Mouse (Mus musculus): ENCODE measurements around the gene Slc2a9. TPM values are rescaled to one million over a fixed set of nuclear protein-coding genes. Genes with fewer than 3 reads are reported as not detected.

Slc2a9 gene
- polyA plus RNA-seq, 1 experiment = not detected

DNA sequence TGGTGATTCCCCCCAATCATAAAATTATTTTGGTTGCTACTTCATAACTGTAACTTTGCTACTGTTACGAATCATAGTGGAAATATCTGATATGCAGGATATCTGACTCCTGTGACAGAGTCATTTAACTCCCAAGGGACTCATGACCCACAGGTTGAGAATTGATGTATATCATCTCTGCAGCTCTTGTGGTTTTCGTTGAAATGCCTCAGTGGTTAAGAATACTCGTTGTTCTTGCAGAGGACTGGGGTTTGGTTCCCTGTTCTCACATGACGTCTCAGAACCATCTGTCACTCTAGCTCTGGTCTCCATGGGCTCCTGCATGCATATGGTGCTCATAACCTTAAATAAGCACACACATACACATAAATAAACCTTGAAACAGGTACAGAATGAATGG, 169.6 kb downstream of the Slc2a9 start:
- Histone ChIP-seq H3K4me1 (ENCODE audit: control insufficient read depth, insufficient read depth, low read length) (no peaks in the 10 kb centered on the region), H3K27me3 (ENCODE audit: control insufficient read depth, insufficient read depth, low read length, poor library complexity, severe bottlenecking) (no peaks in the 10 kb centered on the region; the same call in 1 of the 2 replicates), H3K9me3 (replicated peaks; ENCODE audit: control insufficient read depth, insufficient read depth, low read length, poor library complexity, severe bottlenecking) (no peaks in the 10 kb centered on the region), H3K27ac (ENCODE audit: insufficient read depth, low read length) (no peak overlapping the region), H3K9ac (ENCODE audit: low read depth, poor library complexity, severe bottlenecking) (no peak overlapping the region), H3K4me3 (ENCODE audit: low read depth, low read length) (no peak overlapping the region), H3K36me3 (ENCODE audit: control insufficient read depth, insufficient read depth, low read length, poor library complexity, severe bottlenecking) (no peaks in the 10 kb centered on the region)
- TF ChIP-seq CTCF (IDR thresholded peaks at IDR 0.05; ENCODE audit: low read depth, low read length) = no peak
- no peak for TF ChIP-seq POLR2A (IDR thresholded peaks at IDR 0.05; ENCODE audit: insufficient read depth, low read length)

DNA sequence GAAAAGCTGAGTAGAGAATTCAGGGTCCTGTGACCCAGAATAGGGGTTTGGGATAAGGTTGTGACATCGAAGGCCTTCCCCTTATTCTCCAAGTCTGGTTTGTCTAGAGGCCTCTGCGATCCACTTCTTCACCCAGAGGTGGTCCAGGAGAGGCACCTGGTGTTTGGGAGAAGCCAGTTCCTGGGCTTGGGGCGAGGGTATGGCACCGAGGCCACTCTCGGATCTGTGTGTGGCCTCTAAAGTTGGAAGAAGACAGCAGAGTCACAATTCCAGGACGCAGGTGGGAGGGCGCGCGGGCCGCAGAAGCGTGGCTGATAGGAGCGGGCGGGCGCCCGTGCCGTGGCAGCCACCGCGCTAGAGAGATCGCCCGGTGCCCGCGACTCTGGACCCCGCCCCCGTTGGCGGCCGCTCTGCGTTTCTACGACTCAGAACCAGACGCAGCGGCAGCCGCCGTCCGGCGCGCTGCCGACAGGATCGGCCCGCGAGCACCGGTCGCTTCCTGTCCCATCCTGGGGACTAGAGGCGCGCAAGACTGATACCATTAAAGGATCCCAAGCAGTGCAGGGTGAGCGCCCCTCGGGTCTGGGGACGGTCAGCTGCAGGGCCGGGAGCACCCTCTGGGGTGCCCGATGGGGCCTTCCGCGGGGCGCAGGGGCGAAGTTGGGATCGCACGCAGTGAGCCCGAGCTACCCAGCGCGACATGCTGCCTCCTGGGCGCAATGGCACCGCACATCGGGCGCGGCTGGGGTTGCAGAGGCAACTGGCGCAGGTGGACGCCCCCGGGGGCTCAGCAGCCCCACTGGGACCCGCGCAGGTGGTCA, 183.8 kb downstream of the Slc2a9 start, which contains the start of gene Drd5:
Gene Drd5, plus strand, starts transcription at position 402 of the 821 bp plus-strand sequence.
- peak within 1 kb of the TSS; percentile 46 for H3K4me3 ChIP-seq (ENCODE audit: low read depth, low read length)
- H3K36me3 ChIP-seq (ENCODE audit: control insufficient read depth, insufficient read depth, low read length, poor library complexity, severe bottlenecking) = no peaks in the 10 kb centered on the region
- H3K9ac ChIP-seq (ENCODE audit: low read depth, poor library complexity, severe bottlenecking) = peak within 1 kb of the TSS; percentile 15; the same call in 1 of the 2 replicates
- no peak for TF ChIP-seq CTCF (IDR thresholded peaks at IDR 0.05; ENCODE audit: low read depth, low read length)
- TF ChIP-seq POLR2A (IDR thresholded peaks at IDR 0.05; ENCODE audit: insufficient read depth, low read length) = no peak
- TF ChIP-seq EP300 (IDR thresholded peaks at IDR 0.05; ENCODE audit: insufficient read depth, low read depth, low read length) = no peak
- peaks cover 7% of the 10 kb centered on the region; the same call in 1 of the 2 replicates for H3K27me3 ChIP-seq (ENCODE audit: control insufficient read depth, insufficient read depth, low read length, poor library complexity, severe bottlenecking)
- H3K4me1 ChIP-seq (ENCODE audit: control insufficient read depth, insufficient read depth, low read length) = no peaks in the 10 kb centered on the region
- no peaks in the 10 kb centered on the region for H3K9me3 ChIP-seq (replicated peaks; ENCODE audit: control insufficient read depth, insufficient read depth, low read length, poor library complexity, severe bottlenecking)
- H3K27ac ChIP-seq (ENCODE audit: insufficient read depth, low read length) = no peak within 1 kb of the TSS

DNA sequence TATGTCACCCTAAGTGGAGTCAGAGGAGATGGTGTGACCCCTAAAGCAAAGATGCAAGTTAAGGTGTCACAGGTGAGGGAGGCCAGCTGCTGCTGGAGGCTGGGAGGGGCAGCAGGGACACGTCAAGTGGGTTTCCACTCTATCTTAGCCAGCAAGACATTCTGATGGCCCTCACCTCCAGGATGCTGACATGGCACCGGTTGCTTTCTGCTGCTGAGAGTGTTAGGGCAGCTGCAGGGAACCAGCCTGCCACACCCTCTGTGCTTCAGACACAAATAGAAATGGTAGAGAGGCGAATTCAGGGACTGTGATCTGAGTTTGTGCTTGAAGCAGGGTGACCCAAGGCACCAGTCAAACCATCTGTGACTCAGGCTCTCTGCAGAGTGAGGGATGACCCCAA, 193.1 kb downstream of the Slc2a9 start:
- TF ChIP-seq CTCF (IDR thresholded peaks at IDR 0.05; ENCODE audit: low read depth, low read length) (no peak), POLR2A (IDR thresholded peaks at IDR 0.05; ENCODE audit: insufficient read depth, low read length) (no peak), EP300 (IDR thresholded peaks at IDR 0.05; ENCODE audit: insufficient read depth, low read depth, low read length) (no peak)
- no peaks in the 10 kb centered on the region for H3K4me1 ChIP-seq (ENCODE audit: control insufficient read depth, insufficient read depth, low read length)
- H3K9me3 ChIP-seq (replicated peaks; ENCODE audit: control insufficient read depth, insufficient read depth, low read length, poor library complexity, severe bottlenecking) = no peaks in the 10 kb centered on the region; the same call in 1 of the 2 replicates
- no peak overlapping the region for H3K4me3 ChIP-seq (ENCODE audit: low read depth, low read length)
- H3K27ac ChIP-seq (ENCODE audit: insufficient read depth, low read length) = no peak overlapping the region
- H3K9ac ChIP-seq (ENCODE audit: low read depth, poor library complexity, severe bottlenecking) = no peak overlapping the region
- no peaks in the 10 kb centered on the region for H3K36me3 ChIP-seq (ENCODE audit: control insufficient read depth, insufficient read depth, low read length, poor library complexity, severe bottlenecking)
- no peaks in the 10 kb centered on the region for H3K27me3 ChIP-seq (ENCODE audit: control insufficient read depth, insufficient read depth, low read length, poor library complexity, severe bottlenecking)

DNA sequence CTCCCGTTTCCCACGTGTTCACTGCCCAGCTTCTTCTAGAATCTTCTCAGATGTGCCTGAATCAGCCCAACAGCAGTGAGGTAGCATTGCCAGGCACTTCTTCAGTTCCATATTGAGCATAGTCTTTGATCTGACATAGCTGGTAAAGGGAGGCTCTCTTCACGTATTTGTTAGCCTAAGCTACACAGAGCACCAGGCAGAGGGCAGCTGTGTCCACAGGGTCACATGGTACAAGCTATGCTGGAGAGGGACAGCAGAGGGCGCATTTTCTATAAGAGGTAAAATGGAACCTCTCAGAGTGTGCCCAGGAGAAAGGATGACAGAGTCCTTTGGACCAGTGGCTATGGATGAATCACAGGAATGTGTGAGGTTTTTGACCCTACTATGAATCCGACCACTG, 194.1 kb downstream of the Slc2a9 start:
- Histone ChIP-seq H3K27ac (ENCODE audit: insufficient read depth, low read length) (no peak overlapping the region), H3K36me3 (ENCODE audit: control insufficient read depth, insufficient read depth, low read length, poor library complexity, severe bottlenecking) (no peaks in the 10 kb centered on the region), H3K4me3 (ENCODE audit: low read depth, low read length) (no peak overlapping the region), H3K27me3 (ENCODE audit: control insufficient read depth, insufficient read depth, low read length, poor library complexity, severe bottlenecking) (no peaks in the 10 kb centered on the region), H3K9ac (ENCODE audit: low read depth, poor library complexity, severe bottlenecking) (no peak overlapping the region), H3K4me1 (ENCODE audit: control insufficient read depth, insufficient read depth, low read length) (no peaks in the 10 kb centered on the region), H3K9me3 (replicated peaks; ENCODE audit: control insufficient read depth, insufficient read depth, low read length, poor library complexity, severe bottlenecking) (no peaks in the 10 kb centered on the region; the same call in 1 of the 2 replicates)
- TF ChIP-seq CTCF (IDR thresholded peaks at IDR 0.05; ENCODE audit: low read depth, low read length) (peak; percentile 60), POLR2A (IDR thresholded peaks at IDR 0.05; ENCODE audit: insufficient read depth, low read length) (no peak)

DNA sequence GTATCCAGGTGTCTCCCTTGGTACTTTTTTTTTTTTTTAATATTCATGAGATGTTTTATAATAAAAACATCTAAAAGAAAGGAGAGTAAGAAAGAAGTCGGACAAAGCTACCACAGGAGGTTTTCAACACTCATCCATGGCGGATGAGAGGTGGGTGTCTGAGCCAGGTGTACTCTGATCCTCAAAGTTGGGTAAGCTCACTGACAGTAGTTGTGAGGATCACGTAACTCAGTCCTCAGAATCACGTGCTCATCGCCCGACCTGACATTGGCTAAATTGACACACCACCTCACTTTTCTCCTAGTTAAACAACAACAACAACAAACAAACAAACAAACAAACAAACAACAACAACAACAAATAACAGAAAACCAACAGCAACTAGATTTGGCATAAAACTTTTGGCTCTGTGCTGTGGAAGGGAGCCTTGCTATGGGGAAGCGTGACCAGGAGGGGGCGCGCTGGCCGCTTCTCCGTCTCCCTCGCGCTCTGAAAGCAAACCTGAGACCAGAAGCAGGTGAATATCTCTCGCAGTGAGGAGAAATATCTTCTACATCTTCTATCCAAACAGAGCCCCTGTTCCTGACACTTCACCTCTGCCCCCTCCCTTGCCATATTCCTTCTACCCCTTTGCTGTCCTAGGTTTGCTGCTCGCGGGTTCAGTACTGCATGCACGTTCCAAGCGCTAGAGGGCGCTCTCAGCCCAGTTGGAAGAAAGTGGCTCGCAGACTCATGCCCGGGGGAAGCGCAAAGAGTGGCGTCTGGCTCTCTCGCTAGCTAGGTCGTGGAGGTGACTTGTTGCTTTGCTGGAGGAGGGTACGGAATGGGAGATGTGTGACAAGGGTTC, 195.5 kb downstream of the Slc2a9 start:
- no peaks in the 10 kb centered on the region for H3K27me3 ChIP-seq (ENCODE audit: control insufficient read depth, insufficient read depth, low read length, poor library complexity, severe bottlenecking)
- no peaks in the 10 kb centered on the region for H3K9me3 ChIP-seq (replicated peaks; ENCODE audit: control insufficient read depth, insufficient read depth, low read length, poor library complexity, severe bottlenecking)
- H3K9ac ChIP-seq (ENCODE audit: low read depth, poor library complexity, severe bottlenecking) = peak overlapping the region; percentile 32; the same call in 1 of the 2 replicates
- H3K27ac ChIP-seq (ENCODE audit: insufficient read depth, low read length) = no peak overlapping the region
- H3K4me1 ChIP-seq (ENCODE audit: control insufficient read depth, insufficient read depth, low read length) = no peaks in the 10 kb centered on the region
- H3K36me3 ChIP-seq (ENCODE audit: control insufficient read depth, insufficient read depth, low read length, poor library complexity, severe bottlenecking) = no peaks in the 10 kb centered on the region
- peak overlapping the region; percentile 79 for H3K4me3 ChIP-seq (ENCODE audit: low read depth, low read length)
- TF ChIP-seq POLR2A (IDR thresholded peaks at IDR 0.05; ENCODE audit: insufficient read depth, low read length) = no peak
- 0 out of 2 replicates have a peak, but pooled peaks have one; percentile 14 for TF ChIP-seq EP300 (IDR thresholded peaks at IDR 0.05; ENCODE audit: insufficient read depth, low read depth, low read length)
- peak; percentile 84 for TF ChIP-seq CTCF (IDR thresholded peaks at IDR 0.05; ENCODE audit: low read depth, low read length)

Data from ES-Bruce4 (cell line).